In genomic region chr5:110106140-110106871, GRCm38 (mm10) we compare ENCODE assay signal across 8 mouse cellular contexts. TPM values are rescaled to one million over a fixed set of nuclear protein-coding genes. Genes with fewer than 3 reads are reported as not detected.
DNase-seq lines count a peak whose midpoint lies in the region; ATAC-seq and TF ChIP-seq lines count a peak whose summit lies in the region.

No protein-coding gene starts in this region.

- TF ChIP-seq CTCF in bone marrow, adult 2 months (IDR thresholded peaks at IDR 0.05; ENCODE audit: control insufficient read depth, insufficient read depth, low read length), result no peak

- H3K27me3 ChIP-seq in heart, embryonic 15.5 days, result 0 out of 2 replicates have a peak, but pooled peaks cover 2% of the 10 kb centered on the region
- H3K27me3 ChIP-seq in embryonic facial prominence, embryonic 15.5 days, result no peaks in the 10 kb centered on the region
- no peaks in the 10 kb centered on the region; the same call in 1 of the 2 replicates for H3K27me3 ChIP-seq in neural tube, embryonic 12.5 days (replicated peaks)

- peaks cover 27% of the 10 kb centered on the region for H3K4me1 ChIP-seq in heart, embryonic 15.5 days (replicated peaks)
- no peaks in the 10 kb centered on the region; the same call in none of the 2 replicates for H3K4me1 ChIP-seq in bone marrow, adult 2 months (ENCODE audit: control insufficient read depth, insufficient read depth, low read length)
- peaks cover 25% of the 10 kb centered on the region for H3K4me1 ChIP-seq in embryonic facial prominence, embryonic 15.5 days
- H3K4me1 ChIP-seq in neural tube, embryonic 12.5 days, result peaks cover 21% of the 10 kb centered on the region

- H3K4me2 ChIP-seq in heart, embryonic 15.5 days, result peak overlapping the region; percentile 90
- peak overlapping the region; percentile 80 for H3K4me2 ChIP-seq in embryonic facial prominence, embryonic 15.5 days (replicated peaks)
- peak overlapping the region; percentile 94 for H3K4me2 ChIP-seq in neural tube, embryonic 12.5 days (replicated peaks)

- WGBS in heart, embryonic 15.5 days, result 92% methylated on average over 26 of the region's 26 CpGs
- 96% methylated on average over 26 of the region's 26 CpGs for WGBS in bone marrow, adult 2 months
- 94% methylated on average over 26 of the region's 26 CpGs for WGBS in embryonic facial prominence, embryonic 15.5 days
- WGBS in neural tube, embryonic 12.5 days, result 95% methylated on average over 26 of the region's 26 CpGs

- H3K4me3 ChIP-seq in heart, embryonic 15.5 days, result peak overlapping the region; percentile 97
- H3K4me3 ChIP-seq in bone marrow, adult 2 months (replicated peaks; ENCODE audit: control insufficient read depth, low read depth, low read length), result peak overlapping the region; percentile 97
- H3K4me3 ChIP-seq in embryonic facial prominence, embryonic 15.5 days (replicated peaks), result peak overlapping the region; percentile 77
- H3K4me3 ChIP-seq in neural tube, embryonic 12.5 days, result peak overlapping the region; percentile 84

- H3K36me3 ChIP-seq in heart, embryonic 15.5 days, result peaks cover 42% of the 10 kb centered on the region
- peaks cover 38% of the 10 kb centered on the region for H3K36me3 ChIP-seq in embryonic facial prominence, embryonic 15.5 days
- peaks cover 38% of the 10 kb centered on the region for H3K36me3 ChIP-seq in neural tube, embryonic 12.5 days

- no peaks in the 10 kb centered on the region for H3K9me3 ChIP-seq in heart, embryonic 15.5 days (replicated peaks)
- H3K9me3 ChIP-seq in embryonic facial prominence, embryonic 15.5 days (replicated peaks), result 0 out of 2 replicates have a peak, but pooled peaks cover 3% of the 10 kb centered on the region
- no peaks in the 10 kb centered on the region for H3K9me3 ChIP-seq in neural tube, embryonic 12.5 days

- H3K9ac ChIP-seq in heart, embryonic 15.5 days, result no peak overlapping the region
- no peak overlapping the region for H3K9ac ChIP-seq in embryonic facial prominence, embryonic 15.5 days
- peak overlapping the region; percentile 77 for H3K9ac ChIP-seq in neural tube, embryonic 12.5 days

- intact Hi-C loops in heart, postnatal 10 days (cut with DNase I), result loop anchor here (5.0 kb wide), 1 partner anchor 49 kb away; no protein-coding TSS in a partner anchor

- no peak for TF ChIP-seq POLR2A in bone marrow, adult 2 months (IDR thresholded peaks at IDR 0.05; ENCODE audit: borderline replicate concordance, control insufficient read depth, low read depth, low read length)

- no peak for DNase-seq in heart, postnatal 10 days
- peak; percentile 8 to 20 for DNase-seq in layer of hippocampus, postnatal 25 days (ENCODE audit: extremely low spot score in 1 of 2, low spot score in 1 of 2)
- DNase-seq in urinary bladder, adult 2 months (ENCODE audit: low spot score), result no peak
- no peak for DNase-seq in gastrocnemius, adult 18-20 months (ENCODE audit: low spot score)

- no peak overlapping the region for H3K27ac ChIP-seq in heart, embryonic 15.5 days
- H3K27ac ChIP-seq in bone marrow, adult 2 months (ENCODE audit: control insufficient read depth, insufficient read depth, low read depth, low read length, poor library complexity), result no peak overlapping the region
- H3K27ac ChIP-seq in embryonic facial prominence, embryonic 15.5 days (replicated peaks), result no peak overlapping the region
- H3K27ac ChIP-seq in neural tube, embryonic 12.5 days, result no peak overlapping the region

- ATAC-seq in heart, embryonic 15.5 days (replicated peaks; ENCODE audit: insufficient number of reproducible peaks, insufficient read depth, low FRiP score, low read depth), result no peak
- ATAC-seq in embryonic facial prominence, embryonic 15.5 days (ENCODE audit: insufficient number of reproducible peaks, low FRiP score, low TSS enrichment, low read depth), result no peak
- ATAC-seq in neural tube, embryonic 12.5 days (ENCODE audit: low FRiP score, low read depth), result no peak

RNA-seq across cellular contexts. Expression of gene Gtpbp6, which starts 1.7 kb away (rescaled TPM):
- 18.6 and 25.0 TPM in 2 replicates for polyA plus RNA-seq in heart, embryonic 15.5 days (2015; fragmentation: Nextera tagmentation; extraction: Ambion mirVana)
- total RNA-seq in heart, postnatal 10 days (2021), result 10 to 100 TPM; 29.8 to 30.1 TPM
- polyA plus RNA-seq in bone marrow, adult 2 months (2011; ENCODE audit: insufficient read depth, insufficient read length, low replicate concordance, missing spikeins), result 30.6 and 70.2 TPM in 2 replicates
- polyA plus RNA-seq in embryonic facial prominence, embryonic 15.5 days (2015; fragmentation: Nextera tagmentation; extraction: Ambion mirVana), result 38.2 and 38.4 TPM in 2 replicates
- total RNA-seq in layer of hippocampus, postnatal 25 days (2021), result 10 to 100 TPM; 69.3 to 91.5 TPM
- polyA plus RNA-seq in neural tube, embryonic 12.5 days (2016; fragmentation: Nextera tagmentation; extraction: Ambion mirVana), result 51.2 and 61.7 TPM in 2 replicates
- 56.4 and 77.5 TPM in 2 replicates for polyA plus RNA-seq in urinary bladder, adult 2 months (2012; rRNA removed)
- 10 to 100 TPM; 12.6 to 16.8 TPM for total RNA-seq in gastrocnemius, adult 18-20 months (2021)

RNA-seq across cellular contexts. Expression of gene Zfp605, which starts 3.6 kb away (rescaled TPM):
- 2.9 and 3.2 TPM in 2 replicates for polyA plus RNA-seq in heart, embryonic 15.5 days (2015; fragmentation: Nextera tagmentation; extraction: Ambion mirVana)
- 1 to 10 TPM; 3.4 to 3.7 TPM for total RNA-seq in heart, postnatal 10 days (2021)
- polyA plus RNA-seq in bone marrow, adult 2 months (2011; ENCODE audit: insufficient read depth, insufficient read length, low replicate concordance, missing spikeins), result 1.5 and 3.3 TPM in 2 replicates
- polyA plus RNA-seq in embryonic facial prominence, embryonic 15.5 days (2015; fragmentation: Nextera tagmentation; extraction: Ambion mirVana), result 4.5 and 4.8 TPM in 2 replicates
- total RNA-seq in layer of hippocampus, postnatal 25 days (2021), result 10 to 100 TPM; 15.4 to 17.0 TPM
- polyA plus RNA-seq in neural tube, embryonic 12.5 days (2016; fragmentation: Nextera tagmentation; extraction: Ambion mirVana), result 9.3 and 14.0 TPM in 2 replicates
- 2.7 and 3.7 TPM in 2 replicates for polyA plus RNA-seq in urinary bladder, adult 2 months (2012; rRNA removed)
- total RNA-seq in gastrocnemius, adult 18-20 months (2021), result 1 to 10 TPM; 4.0 to 4.5 TPM

RNA-seq across cellular contexts. Expression of gene Plcxd1, which starts 6.5 kb away (rescaled TPM):
- polyA plus RNA-seq in heart, embryonic 15.5 days (2015; fragmentation: Nextera tagmentation; extraction: Ambion mirVana), result 0.55 and 1.1 TPM in 2 replicates
- not detected for total RNA-seq in heart, postnatal 10 days (2021)
- not detected in 2 replicates for polyA plus RNA-seq in bone marrow, adult 2 months (2011; ENCODE audit: insufficient read depth, insufficient read length, low replicate concordance, missing spikeins)
- polyA plus RNA-seq in embryonic facial prominence, embryonic 15.5 days (2015; fragmentation: Nextera tagmentation; extraction: Ambion mirVana), result 1.9 and 3.9 TPM in 2 replicates
- total RNA-seq in layer of hippocampus, postnatal 25 days (2021), result 1 to 10 TPM; 4.4 to 4.7 TPM
- polyA plus RNA-seq in neural tube, embryonic 12.5 days (2016; fragmentation: Nextera tagmentation; extraction: Ambion mirVana), result 1.3 and 1.8 TPM in 2 replicates
- 0.09 and 0.10 TPM in 2 replicates for polyA plus RNA-seq in urinary bladder, adult 2 months (2012; rRNA removed)
- not detected for total RNA-seq in gastrocnemius, adult 18-20 months (2021)

RNA-seq across cellular contexts. Expression of gene Gm35315, which starts 12.1 kb away (rescaled TPM):
- polyA plus RNA-seq in heart, embryonic 15.5 days (2015; fragmentation: Nextera tagmentation; extraction: Ambion mirVana), result 0.16 and 0.87 TPM in 2 replicates
- total RNA-seq in heart, postnatal 10 days (2021), result under 1 TPM in 1 of 2 experiments, not detected in 1; 0.07 TPM
- polyA plus RNA-seq in bone marrow, adult 2 months (2011; ENCODE audit: insufficient read depth, insufficient read length, low replicate concordance, missing spikeins), result 0.45 TPM in 1 of 2 replicates, not detected in the other
- polyA plus RNA-seq in embryonic facial prominence, embryonic 15.5 days (2015; fragmentation: Nextera tagmentation; extraction: Ambion mirVana), result 0.92 and 1.2 TPM in 2 replicates
- total RNA-seq in layer of hippocampus, postnatal 25 days (2021), result under 1 TPM; 0.56 to 0.76 TPM
- polyA plus RNA-seq in neural tube, embryonic 12.5 days (2016; fragmentation: Nextera tagmentation; extraction: Ambion mirVana), result 0.65 and 0.70 TPM in 2 replicates
- 1.0 and 1.4 TPM in 2 replicates for polyA plus RNA-seq in urinary bladder, adult 2 months (2012; rRNA removed)
- under 1 TPM; 0.24 to 0.39 TPM for total RNA-seq in gastrocnemius, adult 18-20 months (2021)

RNA-seq across cellular contexts. Expression of gene Chfr, which starts 29.3 kb away (rescaled TPM):
- polyA plus RNA-seq in heart, embryonic 15.5 days (2015; fragmentation: Nextera tagmentation; extraction: Ambion mirVana), result 25.9 and 30.2 TPM in 2 replicates
- total RNA-seq in heart, postnatal 10 days (2021), result 10 to 100 TPM; 21.6 to 22.1 TPM
- 26.9 and 42.5 TPM in 2 replicates for polyA plus RNA-seq in bone marrow, adult 2 months (2011; ENCODE audit: insufficient read depth, insufficient read length, low replicate concordance, missing spikeins)
- polyA plus RNA-seq in embryonic facial prominence, embryonic 15.5 days (2015; fragmentation: Nextera tagmentation; extraction: Ambion mirVana), result 39.9 and 40.7 TPM in 2 replicates
- 10 to 100 TPM; 46.5 to 61.0 TPM for total RNA-seq in layer of hippocampus, postnatal 25 days (2021)
- polyA plus RNA-seq in neural tube, embryonic 12.5 days (2016; fragmentation: Nextera tagmentation; extraction: Ambion mirVana), result 97.0 and 97.8 TPM in 2 replicates
- polyA plus RNA-seq in urinary bladder, adult 2 months (2012; rRNA removed), result 32.7 and 35.9 TPM in 2 replicates
- 10 to 100 TPM; 10.5 TPM for total RNA-seq in gastrocnemius, adult 18-20 months (2021)

Comparison
In these comparisons a context has a peak if more than half of its experiments do, and no peak if none do; other contexts are left out.
1. DNase-seq: peak in layer of hippocampus, postnatal 25 days (2 of 2); none in heart, postnatal 10 days (0 of 2), urinary bladder, adult 2 months (single experiment) and gastrocnemius, adult 18-20 months (single experiment).
2. Peak in every context shown above with its lines, with median percentiles within 50 percentile points of each other: H3K4me2 ChIP-seq and H3K4me3 ChIP-seq.